Mouse (Mus musculus): ENCODE results near the gene Wnk2. TPM values are rescaled to one million over a fixed set of nuclear protein-coding genes. Genes with fewer than 3 reads are reported as not detected.
A peak's percentile ranks its signal among the peaks of the same experiment; 100 is the strongest.

Wnk2 gene
- polyA plus RNA-seq, 1 experiment from 2014 or later, result 1.6 TPM

DNA sequence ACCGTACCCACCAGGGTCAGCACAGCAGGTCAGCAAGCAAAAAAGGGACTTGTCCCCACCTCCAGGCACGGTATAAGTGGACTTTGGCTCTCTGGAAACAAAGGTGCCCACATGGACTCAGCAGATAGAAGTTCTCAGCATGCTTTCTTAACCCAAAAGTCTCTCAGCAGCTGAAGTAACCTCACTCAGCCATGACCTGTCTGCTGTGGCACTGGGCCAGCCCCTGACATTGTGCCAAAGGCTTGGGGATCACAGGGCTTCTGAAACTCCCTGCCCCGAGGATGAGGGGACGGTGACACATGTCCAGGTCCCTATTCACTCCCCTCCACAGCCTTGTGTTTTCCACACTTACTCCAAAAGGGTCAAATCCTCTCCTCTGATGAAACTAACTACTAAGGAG lies 14.7 kb downstream of the Wnk2 start:
- WGBS, result 48% methylated on average over 4 of the region's 4 CpGs
- TF ChIP-seq CTCF (IDR thresholded peaks at IDR 0.05; ENCODE audit: low read depth), result no peak
- TF ChIP-seq EP300 (optimal IDR thresholded peaks at IDR 0.05), result no peak
- Histone ChIP-seq H3K9me3 (ENCODE audit: control insufficient read depth, low read length) (no peaks in the 10 kb centered on the region), H3K9ac (ENCODE audit: low read length) (no peak overlapping the region), H3K27me3 (ENCODE audit: control insufficient read depth, insufficient read depth, low read length) (no peaks in the 10 kb centered on the region), H3K4me1 (replicated peaks; ENCODE audit: control insufficient read depth, insufficient read depth) (peaks cover 9% of the 10 kb centered on the region), H3K36me3 (ENCODE audit: control insufficient read depth, insufficient read depth, low read length) (no peaks in the 10 kb centered on the region), H3K4me3 (ENCODE audit: low read depth, low read length) (no peak overlapping the region), H3K27ac (replicated peaks) (no peak overlapping the region), H3K4me2 (replicated peaks; ENCODE audit: low read depth) (no peak overlapping the region)
- no peak for DNase-seq (ENCODE audit: low spot score)
- ATAC-seq (ENCODE audit: low FRiP score, low TSS enrichment), result no peak

DNA sequence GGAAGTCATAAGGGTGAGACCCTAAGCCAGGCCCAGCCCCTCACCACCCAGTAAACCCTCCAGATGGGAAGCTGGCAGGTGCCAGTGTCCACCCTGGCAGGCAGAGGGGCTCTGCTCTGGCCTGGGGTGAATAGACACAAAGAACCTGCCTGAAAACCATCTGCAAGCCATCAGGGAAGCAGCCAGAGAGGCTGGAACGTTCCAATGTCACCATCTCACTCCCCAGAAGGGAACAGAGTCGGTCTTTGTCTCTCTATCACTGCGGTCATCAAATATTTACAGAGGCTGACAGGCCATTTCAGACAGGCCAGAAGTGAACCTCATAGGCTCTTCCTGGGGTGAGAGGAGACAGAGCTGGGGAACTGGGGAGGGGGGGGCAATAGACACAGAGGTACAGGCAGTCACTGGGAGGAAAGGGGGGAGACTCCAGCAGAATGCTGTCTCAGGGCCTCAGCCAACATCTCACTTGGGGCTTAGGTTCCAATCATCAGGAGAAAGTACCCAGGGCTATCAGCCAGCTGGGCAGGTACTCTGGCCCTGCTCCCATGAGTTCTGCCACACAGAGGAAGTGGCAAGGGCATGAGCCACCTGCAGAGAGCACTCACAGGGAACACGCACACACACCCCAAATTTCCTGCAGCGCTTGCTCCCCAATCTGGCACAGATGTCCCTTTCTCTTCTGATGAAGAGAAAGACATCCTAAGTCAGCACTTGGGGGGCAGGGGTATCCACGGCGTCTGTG lies 15.7 kb downstream of the Wnk2 start:
- ATAC-seq (ENCODE audit: low FRiP score, low TSS enrichment), result 0 out of 2 replicates have a peak, but pooled peaks have one; percentile 22
- TF ChIP-seq EP300 (optimal IDR thresholded peaks at IDR 0.05) (no peak), CTCF (IDR thresholded peaks at IDR 0.05; ENCODE audit: low read depth) (no peak)
- peak overlapping the region; percentile 65 for H3K27ac ChIP-seq (replicated peaks)
- H3K36me3 ChIP-seq (ENCODE audit: control insufficient read depth, insufficient read depth, low read length), result no peaks in the 10 kb centered on the region
- peaks cover 9% of the 10 kb centered on the region for H3K4me1 ChIP-seq (replicated peaks; ENCODE audit: control insufficient read depth, insufficient read depth)
- no peaks in the 10 kb centered on the region for H3K9me3 ChIP-seq (ENCODE audit: control insufficient read depth, low read length)
- H3K9ac ChIP-seq (ENCODE audit: low read length), result 0 out of 2 replicates have a peak overlapping the region, but pooled peaks have one; percentile 13
- no peaks in the 10 kb centered on the region for H3K27me3 ChIP-seq (ENCODE audit: control insufficient read depth, insufficient read depth, low read length)
- no peak overlapping the region for H3K4me2 ChIP-seq (replicated peaks; ENCODE audit: low read depth)
- H3K4me3 ChIP-seq (ENCODE audit: low read depth, low read length), result no peak overlapping the region
- DNase-seq (ENCODE audit: low spot score), result no peak
- WGBS, result 49% methylated on average over 7 of the region's 7 CpGs

DNA sequence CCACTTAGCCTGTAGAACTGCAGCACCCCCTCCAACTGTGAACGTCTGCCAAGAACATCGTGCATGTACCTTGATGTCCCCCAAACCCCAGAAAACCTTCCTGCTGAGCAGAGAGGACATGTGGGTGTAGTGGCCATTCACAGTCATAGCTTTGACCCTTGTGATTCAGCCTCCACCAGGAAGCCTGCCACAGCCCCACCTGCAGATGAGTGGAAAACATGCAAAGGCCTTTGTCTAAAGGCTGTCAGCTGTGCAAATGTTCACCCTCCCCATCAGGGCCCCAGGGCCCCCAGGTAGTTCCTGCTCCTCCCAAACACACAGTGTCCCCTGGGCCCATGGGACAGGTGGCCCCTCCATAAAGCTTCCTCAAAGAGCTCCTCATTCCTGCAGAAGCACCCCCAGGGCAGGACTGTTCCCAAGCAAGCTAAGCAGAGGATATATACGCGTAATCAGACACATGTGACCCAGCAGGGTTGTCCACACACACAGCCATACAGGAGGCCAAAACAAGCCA lies 16.4 kb downstream of the Wnk2 start:
- peak overlapping the region; percentile 65 for H3K27ac ChIP-seq (replicated peaks)
- DNase-seq (ENCODE audit: low spot score), result peak; percentile 49
- TF ChIP-seq CTCF (IDR thresholded peaks at IDR 0.05; ENCODE audit: low read depth), result peak; percentile 20; the same call in 1 of the 2 replicates
- no peak for TF ChIP-seq EP300 (optimal IDR thresholded peaks at IDR 0.05)
- H3K36me3 ChIP-seq (ENCODE audit: control insufficient read depth, insufficient read depth, low read length), result no peaks in the 10 kb centered on the region
- peak; percentile 53 for ATAC-seq (ENCODE audit: low FRiP score, low TSS enrichment)
- no peaks in the 10 kb centered on the region for H3K9me3 ChIP-seq (ENCODE audit: control insufficient read depth, low read length)
- H3K4me3 ChIP-seq (ENCODE audit: low read depth, low read length), result no peak overlapping the region
- WGBS, result 48% methylated on average over 4 of the region's 4 CpGs
- H3K4me1 ChIP-seq (replicated peaks; ENCODE audit: control insufficient read depth, insufficient read depth), result peaks cover 9% of the 10 kb centered on the region
- H3K27me3 ChIP-seq (ENCODE audit: control insufficient read depth, insufficient read depth, low read length), result no peaks in the 10 kb centered on the region
- no peak overlapping the region for H3K9ac ChIP-seq (ENCODE audit: low read length)
- no peak overlapping the region for H3K4me2 ChIP-seq (replicated peaks; ENCODE audit: low read depth)

DNA sequence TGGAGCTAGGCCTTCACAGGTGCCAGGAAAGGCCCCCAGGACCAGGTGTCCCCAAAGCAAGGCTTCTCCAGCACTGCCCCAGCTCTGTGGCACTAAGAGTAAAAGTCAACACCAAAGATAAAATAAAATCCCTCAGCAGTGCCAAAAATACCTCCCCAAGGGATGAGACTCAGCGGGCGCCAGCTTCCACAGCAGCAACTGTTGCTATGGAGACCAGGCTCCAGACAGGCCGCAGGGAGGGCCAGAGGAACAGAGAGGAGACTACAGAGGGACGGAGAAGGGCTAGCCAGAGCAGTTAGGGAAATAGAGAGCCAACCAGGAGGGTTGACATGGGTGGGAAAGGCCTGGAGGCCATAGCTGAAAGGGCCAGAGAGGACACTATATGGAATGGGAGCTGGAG lies 18.0 kb downstream of the Wnk2 start:
- Histone ChIP-seq H3K4me1 (replicated peaks; ENCODE audit: control insufficient read depth, insufficient read depth) (peaks cover 9% of the 10 kb centered on the region), H3K4me3 (ENCODE audit: low read depth, low read length) (no peak overlapping the region), H3K9ac (ENCODE audit: low read length) (no peak overlapping the region), H3K4me2 (replicated peaks; ENCODE audit: low read depth) (no peak overlapping the region), H3K27ac (replicated peaks) (no peak overlapping the region), H3K27me3 (ENCODE audit: control insufficient read depth, insufficient read depth, low read length) (no peaks in the 10 kb centered on the region), H3K36me3 (ENCODE audit: control insufficient read depth, insufficient read depth, low read length) (no peaks in the 10 kb centered on the region), H3K9me3 (ENCODE audit: control insufficient read depth, low read length) (no peaks in the 10 kb centered on the region)
- TF ChIP-seq EP300 (optimal IDR thresholded peaks at IDR 0.05), result no peak
- no peak for TF ChIP-seq CTCF (IDR thresholded peaks at IDR 0.05; ENCODE audit: low read depth)
- ATAC-seq (ENCODE audit: low FRiP score, low TSS enrichment), result no peak
- 44% methylated on average over 4 of the region's 4 CpGs for WGBS
- DNase-seq (ENCODE audit: low spot score), result no peak

DNA sequence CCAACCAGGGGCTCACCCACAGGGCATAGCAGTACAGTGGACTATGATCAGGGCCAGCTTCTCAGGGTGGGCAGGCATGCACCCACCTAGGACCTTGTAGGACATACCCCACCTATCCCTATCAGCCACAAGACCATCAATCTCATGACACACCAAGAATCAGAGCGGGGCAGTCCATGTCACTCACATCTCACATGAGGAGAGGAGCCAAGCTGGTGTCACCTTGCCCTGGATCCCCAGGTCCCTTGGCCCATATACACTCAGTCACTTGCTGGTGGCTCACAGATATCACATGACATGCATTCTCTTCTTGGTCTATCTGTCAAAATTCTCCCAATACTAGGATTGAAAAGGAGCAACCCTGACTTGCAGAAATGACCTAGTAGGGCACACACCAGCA lies 18.7 kb downstream of the Wnk2 start:
- Histone ChIP-seq H3K4me2 (replicated peaks; ENCODE audit: low read depth) (no peak overlapping the region), H3K9ac (ENCODE audit: low read length) (no peak overlapping the region), H3K36me3 (ENCODE audit: control insufficient read depth, insufficient read depth, low read length) (no peaks in the 10 kb centered on the region), H3K4me1 (replicated peaks; ENCODE audit: control insufficient read depth, insufficient read depth) (peaks cover 9% of the 10 kb centered on the region), H3K27me3 (ENCODE audit: control insufficient read depth, insufficient read depth, low read length) (no peaks in the 10 kb centered on the region), H3K9me3 (ENCODE audit: control insufficient read depth, low read length) (no peaks in the 10 kb centered on the region), H3K4me3 (ENCODE audit: low read depth, low read length) (no peak overlapping the region), H3K27ac (replicated peaks) (no peak overlapping the region)
- no peak for DNase-seq (ENCODE audit: low spot score)
- WGBS, result 92% methylated on average over 1 of the region's 1 CpGs
- ATAC-seq (ENCODE audit: low FRiP score, low TSS enrichment), result no peak
- no peak for TF ChIP-seq CTCF (IDR thresholded peaks at IDR 0.05; ENCODE audit: low read depth)
- TF ChIP-seq EP300 (optimal IDR thresholded peaks at IDR 0.05), result no peak

Measured in stomach, postnatal 0 days (tissue).